Mouse (Mus musculus): Measurements from ENCODE around the gene Ogfr. TPM values are rescaled to one million over a fixed set of nuclear protein-coding genes. Genes with fewer than 3 reads are reported as not detected.
A peak's percentile ranks its signal among the peaks of the same experiment; 100 is the strongest.

Gene Ogfr
- polyA plus RNA-seq, 1 experiment from 2014 or later = 53.5 TPM

DNA sequence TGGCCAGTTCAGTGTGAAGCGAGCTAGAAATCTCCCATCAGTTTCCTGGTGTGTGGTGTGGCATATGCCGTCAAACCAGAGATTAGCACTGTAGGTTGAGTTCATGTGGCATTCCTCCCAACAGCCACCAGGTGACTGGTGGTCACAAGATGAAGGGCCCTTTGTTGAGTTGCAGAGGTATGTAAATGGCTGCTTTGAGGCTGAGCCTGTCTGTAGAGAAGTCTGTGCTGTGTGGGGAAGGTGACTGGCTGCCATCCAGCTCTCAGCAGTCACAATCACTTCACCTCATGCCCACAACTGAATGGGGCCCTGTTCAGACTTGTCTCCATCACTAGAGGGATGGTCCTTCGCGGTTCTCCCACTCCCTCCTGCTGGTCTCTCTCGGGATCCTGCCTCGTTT is 15.7 kb downstream of the Ogfr start:
- Histone ChIP-seq H3K9me3 (no peaks in the 10 kb centered on the region), H3K27me3 (replicated peaks) (peaks cover 18% of the 10 kb centered on the region), H3K36me3 (no peaks in the 10 kb centered on the region), H3K4me2 (no peak overlapping the region), H3K4me1 (peaks cover 22% of the 10 kb centered on the region), H3K4me3 (no peak overlapping the region), H3K27ac (replicated peaks) (peak overlapping the region; percentile 17; the same call in 1 of the 2 replicates), H3K9ac (no peak overlapping the region)
- no peak for ATAC-seq (ENCODE audit: extremely low read depth, insufficient number of reproducible peaks, low FRiP score, low TSS enrichment)
- 45% methylated on average over 6 of the region's 6 CpGs for WGBS

DNA sequence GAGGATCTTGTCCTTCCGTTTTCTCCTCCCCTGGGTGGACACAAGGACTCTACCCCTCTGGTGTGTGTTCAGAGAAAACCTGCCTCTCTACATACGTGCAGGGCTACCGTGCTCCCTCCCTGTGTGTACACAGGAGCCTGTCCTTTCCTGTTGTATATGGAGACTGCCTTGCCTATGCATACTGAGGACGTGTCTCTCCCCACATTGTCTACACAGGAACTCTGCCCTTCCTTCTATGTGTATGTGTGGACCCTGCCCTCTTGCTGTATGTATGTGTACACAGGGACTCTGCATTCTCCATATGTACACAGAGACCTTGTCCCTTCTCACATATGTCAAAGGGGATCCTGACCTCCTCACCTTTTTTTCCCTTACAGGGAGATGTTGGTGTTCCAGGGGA is 21.2 kb downstream of the Ogfr start:
- Histone ChIP-seq H3K4me3 (no peak overlapping the region), H3K9me3 (no peaks in the 10 kb centered on the region), H3K9ac (no peak overlapping the region), H3K27ac (replicated peaks) (no peak overlapping the region), H3K27me3 (replicated peaks) (0 out of 2 replicates have a peak, but pooled peaks cover 3% of the 10 kb centered on the region), H3K36me3 (no peaks in the 10 kb centered on the region), H3K4me2 (no peak overlapping the region), H3K4me1 (no peaks in the 10 kb centered on the region)
- no peak for ATAC-seq (ENCODE audit: extremely low read depth, insufficient number of reproducible peaks, low FRiP score, low TSS enrichment)
- 61% methylated on average over 4 of the region's 4 CpGs for WGBS

DNA sequence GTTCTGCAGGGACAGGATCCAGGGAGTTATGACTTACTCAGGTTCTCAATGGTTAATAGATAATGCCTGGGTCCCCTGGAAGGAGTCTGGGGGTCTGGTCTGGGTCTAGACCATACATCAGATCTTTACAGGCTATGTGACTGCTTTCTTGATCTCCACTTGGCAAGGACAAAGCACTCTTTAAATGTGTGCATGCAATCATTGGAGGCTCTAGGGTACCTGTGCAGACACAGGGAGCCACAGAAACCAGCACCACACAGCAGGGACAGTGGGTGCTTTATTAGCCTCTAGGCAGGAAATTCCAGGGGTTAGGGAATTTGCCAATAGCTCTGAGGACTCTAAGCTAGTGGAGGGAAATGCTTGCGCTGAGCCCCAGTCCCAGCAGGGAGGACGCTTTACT is 22.8 kb downstream of the Ogfr start:
- no peaks in the 10 kb centered on the region for H3K4me1 ChIP-seq
- H3K36me3 ChIP-seq = no peaks in the 10 kb centered on the region
- H3K9me3 ChIP-seq = no peaks in the 10 kb centered on the region
- H3K4me3 ChIP-seq = no peak overlapping the region
- H3K27ac ChIP-seq (replicated peaks) = no peak overlapping the region
- ATAC-seq (ENCODE audit: extremely low read depth, insufficient number of reproducible peaks, low FRiP score, low TSS enrichment) = no peak
- 0 out of 2 replicates have a peak, but pooled peaks cover 3% of the 10 kb centered on the region for H3K27me3 ChIP-seq (replicated peaks)
- 75% methylated on average over 2 of the region's 2 CpGs for WGBS
- H3K9ac ChIP-seq = no peak overlapping the region
- no peak overlapping the region for H3K4me2 ChIP-seq

GRCm38 (mm10) chr2:180641576-180642554 is 52.8 kb downstream of the Ogfr start:
- H3K9ac ChIP-seq = peak overlapping the region; percentile 47; the same call in 1 of the 2 replicates
- no peak overlapping the region for H3K27ac ChIP-seq (replicated peaks)
- 2% methylated on average over 98 of the region's 112 CpGs for WGBS

GRCm38 (mm10) chr2:180642555-180643260 is 53.7 kb downstream of the Ogfr start, which contains the start of gene Tcfl5:
TSS of gene Tcfl5 (minus strand) at chr2:180642708.
- H3K27ac ChIP-seq (replicated peaks) = no peak within 1 kb of the TSS
- H3K4me3 ChIP-seq = peak within 1 kb of the TSS; percentile 48
- WGBS = 2% methylated on average over 16 of the region's 56 CpGs
- peak within 1 kb of the TSS; percentile 47; the same call in 1 of the 2 replicates for H3K9ac ChIP-seq
- H3K27me3 ChIP-seq (replicated peaks) = peaks cover 85% of the 10 kb centered on the region
- H3K4me1 ChIP-seq = peaks cover 6% of the 10 kb centered on the region; the same call in 1 of the 2 replicates
- peaks cover 22% of the 10 kb centered on the region for H3K9me3 ChIP-seq
- H3K36me3 ChIP-seq = no peaks in the 10 kb centered on the region
- ATAC-seq (ENCODE audit: extremely low read depth, insufficient number of reproducible peaks, low FRiP score, low TSS enrichment) = no peak
- peak within 1 kb of the TSS; percentile 65 for H3K4me2 ChIP-seq

More at GRCm38 (mm10) chr2:180641576-180642554, 52.8 kb downstream of the Ogfr start:
- H3K4me1 ChIP-seq = peaks cover 6% of the 10 kb centered on the region; the same call in 1 of the 2 replicates
- H3K4me2 ChIP-seq = peak overlapping the region; percentile 65
- peaks cover 22% of the 10 kb centered on the region for H3K9me3 ChIP-seq
- no peak; the same call in 1 of the 2 replicates for ATAC-seq (ENCODE audit: extremely low read depth, insufficient number of reproducible peaks, low FRiP score, low TSS enrichment)
- peak overlapping the region; percentile 48 for H3K4me3 ChIP-seq
- H3K27me3 ChIP-seq (replicated peaks) = peaks cover 80% of the 10 kb centered on the region
- no peaks in the 10 kb centered on the region for H3K36me3 ChIP-seq

GRCm38 (mm10) chr2:180643626-180644025 is 54.6 kb downstream of the Ogfr start:
- Histone ChIP-seq H3K4me3 (no peak overlapping the region), H3K9me3 (peaks cover 22% of the 10 kb centered on the region), H3K27ac (replicated peaks) (no peak overlapping the region), H3K27me3 (replicated peaks) (peaks cover 84% of the 10 kb centered on the region), H3K4me1 (peaks cover 6% of the 10 kb centered on the region; the same call in 1 of the 2 replicates), H3K36me3 (no peaks in the 10 kb centered on the region), H3K9ac (no peak overlapping the region), H3K4me2 (no peak overlapping the region)
- ATAC-seq (ENCODE audit: extremely low read depth, insufficient number of reproducible peaks, low FRiP score, low TSS enrichment) = no peak

Other genes starting within 250 kb of the Ogfr start
- gene Slco4a1, start 133.0 kb upstream of the Ogfr start, polyA plus RNA-seq (2015; fragmentation: Nextera tagmentation; extraction: Ambion mirVana) = 0.32 and 0.38 TPM in 2 replicates
- 1.3 and 1.8 TPM in 2 replicates for gene Ntsr1, start 89.3 kb upstream of the Ogfr start, polyA plus RNA-seq (2015; fragmentation: Nextera tagmentation; extraction: Ambion mirVana)
- 22.6 and 23.4 TPM in 2 replicates for gene Mrgbp, start 7.9 kb upstream of the Ogfr start, polyA plus RNA-seq (2015; fragmentation: Nextera tagmentation; extraction: Ambion mirVana)
- 16.0 and 19.3 TPM in 2 replicates for gene Col9a3, start 8.5 kb downstream of the Ogfr start, polyA plus RNA-seq (2015; fragmentation: Nextera tagmentation; extraction: Ambion mirVana)
- gene Tcfl5, start 53.5 kb downstream of the Ogfr start, polyA plus RNA-seq (2015; fragmentation: Nextera tagmentation; extraction: Ambion mirVana) = not detected in 2 replicates
- gene Dido1, start 120.8 kb downstream of the Ogfr start, polyA plus RNA-seq (2015; fragmentation: Nextera tagmentation; extraction: Ambion mirVana) = 14.8 and 16.4 TPM in 2 replicates
- 43.8 and 50.4 TPM in 2 replicates for gene Gid8, start 120.9 kb downstream of the Ogfr start, polyA plus RNA-seq (2015; fragmentation: Nextera tagmentation; extraction: Ambion mirVana)
- 0.65 and 1.1 TPM in 2 replicates for gene Slc17a9, start 136.0 kb downstream of the Ogfr start, polyA plus RNA-seq (2015; fragmentation: Nextera tagmentation; extraction: Ambion mirVana)
- gene Bhlhe23, start 187.7 kb downstream of the Ogfr start, polyA plus RNA-seq (2015; fragmentation: Nextera tagmentation; extraction: Ambion mirVana) = not detected in 2 replicates